Mouse (Mus musculus): ENCODE data around the gene Ap1s1. TPM values are rescaled to one million over a fixed set of nuclear protein-coding genes. Genes with fewer than 3 reads are reported as not detected.

Ap1s1 gene
- polyA plus RNA-seq, 1 experiment from 2014 or later = 112 TPM

GRCm38 (mm10) chr5:137041442-137041841, 4.5 kb downstream of the Ap1s1 start:
- no peak for TF ChIP-seq EP300 (IDR thresholded peaks at IDR 0.05)
- TF ChIP-seq CTCF (IDR thresholded peaks at IDR 0.05) = no peak
- H3K9me3 ChIP-seq (ENCODE audit: low read length) = no peaks in the 10 kb centered on the region
- peaks cover 5% of the 10 kb centered on the region; the same call in 1 of the 2 replicates for H3K4me1 ChIP-seq (ENCODE audit: insufficient read depth, low read depth, low read length)
- no peak overlapping the region for H3K4me2 ChIP-seq (replicated peaks; ENCODE audit: low read depth, low read length)
- H3K4me3 ChIP-seq (ENCODE audit: low read depth, low read length) = no peak overlapping the region
- H3K27me3 ChIP-seq (replicated peaks; ENCODE audit: insufficient read depth, low read length) = no peaks in the 10 kb centered on the region
- H3K36me3 ChIP-seq (ENCODE audit: insufficient read depth, low read length) = peaks cover 30% of the 10 kb centered on the region
- DNase-seq (ENCODE audit: low spot score) = no peak
- 87% methylated on average over 10 of the region's 10 CpGs for WGBS
- H3K27ac ChIP-seq (ENCODE audit: low read length) = no peak overlapping the region
- ATAC-seq = no peak
- H3K9ac ChIP-seq (replicated peaks; ENCODE audit: low read depth) = no peak overlapping the region

- TF ChIP-seq EP300 (IDR thresholded peaks at IDR 0.05) = no peak
- no peak for TF ChIP-seq CTCF (IDR thresholded peaks at IDR 0.05)
- no peak for ATAC-seq
- Histone ChIP-seq H3K27me3 (replicated peaks; ENCODE audit: insufficient read depth, low read length) (no peaks in the 10 kb centered on the region), H3K9me3 (ENCODE audit: low read length) (no peaks in the 10 kb centered on the region), H3K36me3 (ENCODE audit: insufficient read depth, low read length) (peaks cover 32% of the 10 kb centered on the region), H3K4me1 (ENCODE audit: insufficient read depth, low read depth, low read length) (no peaks in the 10 kb centered on the region), H3K4me3 (ENCODE audit: low read depth, low read length) (no peak overlapping the region), H3K27ac (ENCODE audit: low read length) (no peak overlapping the region), H3K9ac (replicated peaks; ENCODE audit: low read depth) (no peak overlapping the region), H3K4me2 (replicated peaks; ENCODE audit: low read depth, low read length) (no peak overlapping the region)
- 93% methylated on average over 10 of the region's 10 CpGs for WGBS
- DNase-seq (ENCODE audit: low spot score) = no peak
These were observed 6.5 kb downstream of the Ap1s1 start for GRCm38 (mm10) chr5:137039453-137039852.

- ATAC-seq (no peak), DNase-seq (ENCODE audit: low spot score) (no peak)
- H3K36me3 ChIP-seq (ENCODE audit: insufficient read depth, low read length) = peaks cover 32% of the 10 kb centered on the region
- H3K4me3 ChIP-seq (ENCODE audit: low read depth, low read length) = no peak overlapping the region
- no peak for TF ChIP-seq EP300 (IDR thresholded peaks at IDR 0.05)
- TF ChIP-seq CTCF (IDR thresholded peaks at IDR 0.05) = no peak
- peaks cover 10% of the 10 kb centered on the region for H3K4me1 ChIP-seq (ENCODE audit: insufficient read depth, low read depth, low read length)
- no peaks in the 10 kb centered on the region for H3K9me3 ChIP-seq (ENCODE audit: low read length)
- H3K4me2 ChIP-seq (replicated peaks; ENCODE audit: low read depth, low read length) = no peak overlapping the region
- 81% methylated on average over 13 of the region's 13 CpGs for WGBS
- H3K9ac ChIP-seq (replicated peaks; ENCODE audit: low read depth) = no peak overlapping the region
- peaks cover 9% of the 10 kb centered on the region for H3K27me3 ChIP-seq (replicated peaks; ENCODE audit: insufficient read depth, low read length)
- no peak overlapping the region for H3K27ac ChIP-seq (ENCODE audit: low read length)
These were observed 9.7 kb downstream of the Ap1s1 start for GRCm38 (mm10) chr5:137036211-137036610.

- Histone ChIP-seq H3K9me3 (ENCODE audit: low read length) (no peaks in the 10 kb centered on the region), H3K36me3 (ENCODE audit: insufficient read depth, low read length) (peaks cover 14% of the 10 kb centered on the region), H3K4me1 (ENCODE audit: insufficient read depth, low read depth, low read length) (peaks cover 10% of the 10 kb centered on the region), H3K27me3 (replicated peaks; ENCODE audit: insufficient read depth, low read length) (peaks cover 33% of the 10 kb centered on the region), H3K9ac (replicated peaks; ENCODE audit: low read depth) (no peak overlapping the region), H3K27ac (ENCODE audit: low read length) (no peak overlapping the region), H3K4me2 (replicated peaks; ENCODE audit: low read depth, low read length) (peak overlapping the region; percentile 76), H3K4me3 (ENCODE audit: low read depth, low read length) (peak overlapping the region; percentile 33)
- no peak for TF ChIP-seq EP300 (IDR thresholded peaks at IDR 0.05)
- TF ChIP-seq CTCF (IDR thresholded peaks at IDR 0.05) = no peak; the same call in 1 of the 2 replicates
- WGBS = 1% methylated on average over 27 of the region's 49 CpGs
- ATAC-seq = peak; percentile 91
- peak; percentile 96 for DNase-seq (ENCODE audit: low spot score)
These were observed 13.3 kb downstream of the Ap1s1 start for GRCm38 (mm10) chr5:137032641-137033074.

GRCm38 (mm10) chr5:137032033-137032421, 13.9 kb downstream of the Ap1s1 start:
- WGBS = under 1% methylated on average over 31 of the region's 33 CpGs
- Histone ChIP-seq H3K27me3 (replicated peaks; ENCODE audit: insufficient read depth, low read length) (peaks cover 35% of the 10 kb centered on the region), H3K4me2 (replicated peaks; ENCODE audit: low read depth, low read length) (peak overlapping the region; percentile 76), H3K9ac (replicated peaks; ENCODE audit: low read depth) (no peak overlapping the region), H3K4me1 (ENCODE audit: insufficient read depth, low read depth, low read length) (peaks cover 10% of the 10 kb centered on the region), H3K27ac (ENCODE audit: low read length) (no peak overlapping the region), H3K4me3 (ENCODE audit: low read depth, low read length) (peak overlapping the region; percentile 33), H3K36me3 (ENCODE audit: insufficient read depth, low read length) (peaks cover 8% of the 10 kb centered on the region), H3K9me3 (ENCODE audit: low read length) (no peaks in the 10 kb centered on the region)
- no peak for ATAC-seq
- DNase-seq (ENCODE audit: low spot score) = no peak
- TF ChIP-seq CTCF (IDR thresholded peaks at IDR 0.05) = peak; percentile 32; the same call in 1 of the 2 replicates
- no peak for TF ChIP-seq EP300 (IDR thresholded peaks at IDR 0.05)

GRCm38 (mm10) chr5:137031076-137032032, 14.6 kb downstream of the Ap1s1 start:
- Histone ChIP-seq H3K9me3 (ENCODE audit: low read length) (no peaks in the 10 kb centered on the region), H3K27me3 (replicated peaks; ENCODE audit: insufficient read depth, low read length) (peaks cover 39% of the 10 kb centered on the region), H3K27ac (ENCODE audit: low read length) (no peak overlapping the region), H3K4me2 (replicated peaks; ENCODE audit: low read depth, low read length) (peak overlapping the region; percentile 76), H3K36me3 (ENCODE audit: insufficient read depth, low read length) (peaks cover 2% of the 10 kb centered on the region), H3K4me3 (ENCODE audit: low read depth, low read length) (peak overlapping the region; percentile 33), H3K9ac (replicated peaks; ENCODE audit: low read depth) (no peak overlapping the region), H3K4me1 (ENCODE audit: insufficient read depth, low read depth, low read length) (peaks cover 10% of the 10 kb centered on the region)
- DNase-seq (ENCODE audit: low spot score) = peak; percentile 52
- WGBS = 1% methylated on average over 74 of the region's 78 CpGs
- no peak for ATAC-seq
- TF ChIP-seq EP300 (IDR thresholded peaks at IDR 0.05) = no peak
- no peak for TF ChIP-seq CTCF (IDR thresholded peaks at IDR 0.05)

Measured in lung, postnatal 0 days (tissue).